Mouse (Mus musculus) olfactory bulb, adult 2 months (tissue): Measurements from ENCODE around the gene Igsf1.

ENCODE experiments used
- CTCF ChIP-seq: fragments of 200-500 bp; IDR thresholded peaks from 2 replicates; pipeline ENCODE4 v1.5.1; 2012; ENCODE audit warnings: low read depth, mild to moderate bottlenecking, low read length, moderate library complexity; ENCODE audit not compliant: insufficient read depth
- POLR2A ChIP-seq: fragments of 200-500 bp; IDR thresholded peaks from 2 replicates; pipeline ENCODE4 v1.6.1; 2012; ENCODE audit warnings: mild to moderate bottlenecking, low read depth, low read length, moderate library complexity; ENCODE audit not compliant: insufficient read depth

- TF ChIP-seq CTCF (no peak), POLR2A (no peak)
These were observed 62.6 kb downstream of the Igsf1 start, which contains the start of gene Olfr1321 for GRCm38 (mm10) chrX:49734959-49735358.
